Mouse (Mus musculus) megakaryocyte, adult 5-6 weeks (primary cell): ENCODE results near the gene L3mbtl3. TPM values are rescaled to one million over a fixed set of nuclear protein-coding genes. Genes with fewer than 3 reads are reported as not detected.

ENCODE experiments used
- ATAC-seq: 2 replicates; pipeline ENCODE4 v1.8.0; 2016; ENCODE audit warnings: mild to moderate bottlenecking, inconsistent platforms; ENCODE audit not compliant: poor library complexity, severe bottlenecking
- total RNA-seq, 2 experiments: library from RNA; stranded (forward) in 1 of 2; stranded (reverse) in 1 of 2; fragments of 153-499, 151-499 nt in 1 of 2; fragments of 221-1000, 200-1000 nt in 1 of 2; gene quantifications; 2 replicates each; pipeline versions ENCODE4 v1.2.3 to v1.2.4; 2015 to 2017

The L3mbtl3 gene
- total RNA-seq, 2 experiments from 2014 or later = 10.6 to 17.2 TPM

GRCm38 (mm10) chr10:26249426-26250165 is 126.2 kb downstream of the L3mbtl3 start:
- ATAC-seq = no peak

GRCm38 (mm10) chr10:26244466-26244865 is 131.3 kb downstream of the L3mbtl3 start:
- ATAC-seq = no peak

- no peak for ATAC-seq
Measured at GRCm38 (mm10) chr10:26243203-26243602, 132.6 kb downstream of the L3mbtl3 start.

- ATAC-seq = no peak
Measured at GRCm38 (mm10) chr10:26239090-26239489, 136.7 kb downstream of the L3mbtl3 start.

DNA sequence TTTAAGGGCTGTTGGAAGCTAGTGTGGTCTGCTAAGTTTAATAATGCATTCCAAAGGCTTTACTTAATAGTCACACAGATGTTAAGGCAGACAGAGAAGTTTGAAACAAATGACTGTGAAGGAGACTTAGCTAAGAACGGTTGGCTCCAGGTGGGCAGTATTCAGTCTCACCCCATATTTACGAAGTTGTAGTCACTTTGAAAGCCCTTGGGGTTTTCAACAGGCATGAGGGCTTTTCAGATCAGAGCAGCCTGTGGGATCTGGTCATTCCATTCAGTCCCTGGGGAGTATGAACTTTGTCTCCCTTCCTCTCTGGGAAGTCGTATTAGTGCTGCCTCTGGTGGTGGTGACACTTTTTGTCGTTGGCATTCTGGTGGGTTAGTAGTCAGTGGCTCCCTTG is 137.2 kb downstream of the L3mbtl3 start:
- ATAC-seq = no peak

DNA sequence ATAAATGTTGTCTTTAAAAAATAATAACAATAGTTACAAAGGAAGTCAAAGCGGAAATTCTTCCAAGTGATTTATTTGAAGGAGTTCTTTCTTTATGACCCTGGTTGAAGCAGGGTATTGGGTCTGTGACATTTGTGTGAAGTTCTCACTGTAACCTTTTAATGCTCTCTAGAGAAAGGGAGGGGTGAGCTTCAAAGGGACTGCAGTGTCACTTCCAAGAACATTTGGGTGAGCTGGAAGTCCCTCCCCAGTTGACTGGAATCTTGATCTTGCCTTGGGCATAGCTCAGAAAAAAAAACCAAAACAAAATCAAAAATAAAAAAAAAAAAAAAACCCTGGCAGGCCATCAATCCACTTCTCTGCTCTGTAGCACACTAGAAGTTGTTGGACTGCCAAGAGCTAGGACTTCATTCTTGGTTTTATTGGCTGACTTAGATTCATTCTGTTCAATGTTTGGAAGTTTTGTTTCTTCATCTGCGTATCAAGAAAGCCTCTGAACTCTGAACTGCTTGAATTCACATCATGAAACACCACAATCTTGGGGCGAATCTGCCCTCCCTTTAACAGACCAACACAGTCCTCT is 143.6 kb downstream of the L3mbtl3 start:
- no peak for ATAC-seq

DNA sequence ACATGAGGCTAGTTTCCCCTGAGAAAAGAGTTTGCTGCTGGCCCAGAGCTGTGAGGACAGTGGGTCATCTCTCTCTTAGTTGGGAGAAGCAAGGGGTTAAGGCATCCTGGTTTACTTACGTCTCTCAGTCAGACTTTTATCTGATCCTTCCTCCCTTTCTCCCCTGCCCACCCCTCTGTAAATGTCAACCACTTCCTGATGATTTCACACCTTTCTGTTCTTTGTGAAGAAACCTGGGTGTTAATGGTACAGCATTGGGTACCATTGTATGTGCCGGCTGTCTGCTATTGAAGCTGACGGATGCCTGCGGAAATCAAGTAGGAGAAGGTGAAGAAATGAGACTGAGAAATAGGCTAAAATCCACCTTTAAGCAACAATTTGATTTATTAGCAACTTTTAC is 146.3 kb downstream of the L3mbtl3 start, which contains the start of gene Samd3:
Samd3 (plus strand) TSS at position 220 of the 400 bp plus-strand sequence.
- peak; percentile 82 for ATAC-seq

DNA sequence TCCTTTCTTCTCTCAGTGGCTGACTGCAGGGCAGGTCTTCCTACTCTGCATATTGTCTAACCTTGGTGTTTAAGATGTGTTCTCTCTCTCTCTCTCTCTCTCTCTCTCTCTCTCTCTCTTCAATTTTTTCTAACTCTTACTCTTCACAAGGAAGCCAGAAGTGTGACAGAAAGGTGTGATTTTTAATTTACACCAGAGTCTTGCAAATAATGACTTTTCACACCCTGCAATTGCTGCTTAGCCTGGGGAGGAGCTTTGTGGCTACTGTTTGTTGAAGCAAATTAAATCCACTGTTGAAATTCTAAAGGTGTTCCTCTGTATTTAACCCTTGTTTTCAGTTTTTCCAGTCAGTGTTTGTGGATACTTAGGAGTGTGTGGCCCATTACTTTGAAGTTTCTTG is 147.6 kb downstream of the L3mbtl3 start:
- ATAC-seq = peak; percentile 57

DNA sequence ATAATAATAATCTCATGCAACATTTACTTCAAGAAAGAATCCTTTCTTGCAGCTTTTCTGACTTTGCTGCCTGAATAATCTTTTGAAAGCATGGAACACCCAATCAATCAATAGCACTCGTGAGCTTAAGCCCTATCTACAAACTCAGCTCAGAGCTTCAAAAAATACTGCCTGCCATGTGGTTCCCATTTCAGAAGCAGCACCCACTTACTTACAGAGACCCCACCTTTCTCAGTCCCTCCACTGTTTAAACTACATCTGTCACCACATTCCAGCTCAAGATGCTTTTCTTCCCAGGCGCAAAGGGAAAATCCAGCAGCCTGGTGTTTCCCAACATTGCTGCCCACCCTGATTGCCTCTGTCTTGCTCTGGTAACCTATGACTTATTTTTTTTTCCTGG is 149.0 kb downstream of the L3mbtl3 start:
- ATAC-seq = no peak

GRCm38 (mm10) chr10:26226241-26226640 is 149.5 kb downstream of the L3mbtl3 start:
- no peak for ATAC-seq

Other genes starting within 250 kb of the L3mbtl3 start
- gene Samd3, start 146.3 kb downstream of the L3mbtl3 start, total RNA-seq (2015) = 1.8 and 3.9 TPM in 2 replicates
- gene Samd3, start 146.3 kb downstream of the L3mbtl3 start, total RNA-seq (2017) = 4.2 and 5.7 TPM in 2 replicates